Mouse (Mus musculus): ENCODE measurements around the gene Tdrd12.
"Not testable (repeated sequence)": the region's sequence is repeated elsewhere in the genome, so short reads cannot be mapped to it uniquely, and the experiment has no call there.

Tdrd12 gene

GRCm38 (mm10) chr7:35555224-35556204 is 18.0 kb upstream of the Tdrd12 start:
- peak; percentile 88 for DNase-seq (ENCODE audit: low read depth, low spot score)

DNA sequence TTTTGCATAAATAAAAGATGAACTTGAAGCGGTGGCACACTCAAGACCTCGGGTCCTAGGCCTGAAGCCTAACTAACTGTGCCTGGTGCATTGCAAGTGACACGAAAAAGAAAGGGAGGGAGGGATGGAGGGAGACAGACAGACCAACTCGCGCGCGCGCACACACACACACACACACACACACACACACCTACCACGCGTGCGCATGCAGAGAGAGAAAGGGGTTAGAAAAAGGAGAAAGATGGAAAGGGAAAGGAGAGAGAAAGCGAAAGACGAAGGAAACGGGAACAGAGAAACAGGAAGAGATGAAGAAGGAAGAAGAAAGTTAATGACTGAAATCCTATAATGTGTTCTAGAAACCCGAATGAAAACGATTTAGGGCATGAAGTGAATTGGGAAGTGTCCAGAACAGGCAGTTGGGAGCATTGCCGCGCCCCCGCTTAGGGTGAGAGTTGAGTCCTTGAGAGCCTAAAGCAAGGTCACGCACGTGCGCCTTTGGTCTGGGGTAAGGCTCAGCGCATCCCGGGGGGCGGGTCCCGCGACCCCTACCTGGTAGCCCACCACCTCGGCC is 17.1 kb upstream of the Tdrd12 start:
- peak; percentile 19 for DNase-seq (ENCODE audit: low read depth, low spot score)

DNA sequence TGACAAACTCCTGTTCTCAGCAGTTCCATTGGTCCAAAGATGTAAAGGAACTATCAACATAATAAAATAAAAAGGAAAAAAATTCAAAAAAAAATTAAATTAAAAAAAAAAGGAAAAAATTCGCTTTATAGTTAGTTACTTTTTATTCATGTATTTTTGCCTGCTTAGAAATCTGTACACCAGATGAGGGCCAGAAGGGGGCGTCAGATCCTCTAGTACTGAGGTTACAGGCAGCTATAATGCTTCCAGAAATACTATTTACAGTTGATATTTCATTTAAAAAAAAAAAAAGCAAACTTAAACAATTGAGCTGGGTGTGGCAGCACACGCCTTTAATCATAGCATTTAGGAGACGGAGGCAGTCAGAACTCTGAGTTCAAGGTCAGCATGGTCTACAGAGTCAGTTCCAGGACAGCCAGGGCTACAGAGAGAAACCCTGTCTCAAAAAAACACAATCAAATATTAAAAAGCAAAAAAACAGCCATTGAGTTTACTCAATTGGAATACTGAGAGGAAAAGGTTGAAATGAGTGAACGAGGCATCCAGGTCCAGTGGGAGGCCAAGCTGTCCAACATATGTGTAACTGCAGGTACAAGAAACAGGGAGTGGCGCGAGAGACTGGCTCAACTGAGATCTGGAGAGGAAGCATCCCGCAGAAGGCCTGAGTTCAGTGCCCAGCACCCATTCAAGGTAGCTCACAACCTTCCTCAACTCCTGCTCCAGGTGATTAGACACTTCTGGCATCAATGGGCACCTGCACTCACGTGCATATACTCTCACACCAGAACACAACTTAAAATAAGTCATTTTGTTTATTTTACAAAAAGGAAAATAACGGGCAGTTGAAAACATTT is 16.4 kb upstream of the Tdrd12 start:
- DNase-seq (ENCODE audit: low read depth, low spot score): no peak

- peak; percentile 53 for DNase-seq (ENCODE audit: low read depth, low spot score)
Measured at GRCm38 (mm10) chr7:35545881-35546280, 8.3 kb upstream of the Tdrd12 start.

DNA sequence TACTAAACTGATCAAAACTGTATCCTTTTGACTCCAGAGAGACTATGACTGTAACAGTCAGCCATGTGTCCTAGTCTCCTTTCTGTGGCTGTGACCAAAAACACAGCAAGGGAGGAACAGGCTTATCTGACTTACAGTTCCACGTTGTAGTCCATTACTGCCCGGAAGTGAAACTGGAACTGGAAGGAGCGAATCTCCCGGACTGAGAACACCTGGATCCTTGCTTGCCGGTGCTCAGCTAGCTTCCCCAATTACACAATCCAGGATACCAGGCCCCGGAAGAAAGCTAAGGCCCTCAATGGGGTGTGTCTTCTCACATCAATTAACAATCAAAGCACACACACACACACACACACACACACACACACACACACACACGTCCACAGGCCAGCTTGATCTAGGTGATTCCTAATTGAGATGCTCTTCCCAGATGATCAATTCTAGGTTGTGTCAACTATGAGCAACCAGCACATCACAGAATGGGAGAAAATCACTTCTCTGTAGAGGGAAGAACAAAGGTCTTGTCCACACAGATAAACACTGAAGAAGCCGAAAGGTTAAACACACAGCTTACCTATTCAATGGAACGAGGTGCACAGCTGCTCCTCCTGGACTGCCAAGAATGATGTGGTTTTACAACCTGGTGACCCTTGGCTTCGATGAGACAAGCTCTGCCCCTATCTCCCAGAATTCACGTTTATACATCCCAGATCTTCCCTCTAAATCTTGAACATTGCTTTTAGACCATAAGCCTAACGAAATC is 1.6 kb downstream of the Tdrd12 start:
- no peak for DNase-seq (ENCODE audit: low read depth, low spot score)

- not testable (repeated sequence) for DNase-seq (ENCODE audit: low read depth, low spot score)
Measured at GRCm38 (mm10) chr7:35530544-35530943, 7.0 kb downstream of the Tdrd12 start.

GRCm38 (mm10) chr7:35530026-35530425 is 7.5 kb downstream of the Tdrd12 start:
- DNase-seq (ENCODE audit: low read depth, low spot score): no peak

- DNase-seq (ENCODE audit: low read depth, low spot score): no peak
Measured at GRCm38 (mm10) chr7:35526795-35527194, 10.8 kb downstream of the Tdrd12 start.

- DNase-seq (ENCODE audit: low read depth, low spot score): peak; percentile 16
Measured at GRCm38 (mm10) chr7:35501995-35502394, 35.5 kb downstream of the Tdrd12 start.

GRCm38 (mm10) chr7:35497516-35497915 is 40.0 kb downstream of the Tdrd12 start:
- no peak for DNase-seq (ENCODE audit: low read depth, low spot score)

DNA sequence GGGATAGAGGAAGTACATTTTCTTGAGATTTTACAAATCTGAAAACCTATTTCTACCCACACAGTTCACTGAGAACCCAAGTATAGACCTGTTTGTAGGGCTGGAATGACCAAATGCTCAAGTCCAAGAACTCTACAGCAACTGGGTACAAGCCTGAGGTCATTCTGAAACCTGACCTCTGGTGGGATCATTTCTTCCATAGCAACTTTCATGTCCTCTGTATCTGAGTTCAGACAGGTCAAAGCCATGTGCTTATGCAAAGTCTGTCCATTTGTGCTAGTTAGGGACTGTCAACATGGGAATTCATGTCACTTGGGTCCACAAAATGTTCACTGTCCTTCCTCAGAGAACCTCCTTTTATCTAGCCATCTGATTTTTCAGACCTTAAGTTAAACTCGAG is 46.5 kb downstream of the Tdrd12 start:
- DNase-seq (ENCODE audit: low read depth, low spot score): no peak

- no peak for DNase-seq (ENCODE audit: low read depth, low spot score)
Measured at GRCm38 (mm10) chr7:35490186-35490585, 47.4 kb downstream of the Tdrd12 start.

GRCm38 (mm10) chr7:35486553-35486952 is 51.0 kb downstream of the Tdrd12 start:
- no peak for DNase-seq (ENCODE audit: low read depth, low spot score)

- DNase-seq (ENCODE audit: low read depth, low spot score): no peak
Measured at GRCm38 (mm10) chr7:35485126-35485525, 52.4 kb downstream of the Tdrd12 start.

- no peak for DNase-seq (ENCODE audit: low read depth, low spot score)
Measured at GRCm38 (mm10) chr7:35476457-35476856, 61.1 kb downstream of the Tdrd12 start.

GRCm38 (mm10) chr7:35470794-35471193 is 66.8 kb downstream of the Tdrd12 start:
- DNase-seq (ENCODE audit: low read depth, low spot score): no peak

- no peak for DNase-seq (ENCODE audit: low read depth, low spot score)
Measured at GRCm38 (mm10) chr7:35467856-35468255, 69.7 kb downstream of the Tdrd12 start.

- DNase-seq (ENCODE audit: low read depth, low spot score): no peak
Measured at GRCm38 (mm10) chr7:35465027-35465426, 72.5 kb downstream of the Tdrd12 start.

- no peak for DNase-seq (ENCODE audit: low read depth, low spot score)
Measured at GRCm38 (mm10) chr7:35460971-35461370, 76.6 kb downstream of the Tdrd12 start.

DNA sequence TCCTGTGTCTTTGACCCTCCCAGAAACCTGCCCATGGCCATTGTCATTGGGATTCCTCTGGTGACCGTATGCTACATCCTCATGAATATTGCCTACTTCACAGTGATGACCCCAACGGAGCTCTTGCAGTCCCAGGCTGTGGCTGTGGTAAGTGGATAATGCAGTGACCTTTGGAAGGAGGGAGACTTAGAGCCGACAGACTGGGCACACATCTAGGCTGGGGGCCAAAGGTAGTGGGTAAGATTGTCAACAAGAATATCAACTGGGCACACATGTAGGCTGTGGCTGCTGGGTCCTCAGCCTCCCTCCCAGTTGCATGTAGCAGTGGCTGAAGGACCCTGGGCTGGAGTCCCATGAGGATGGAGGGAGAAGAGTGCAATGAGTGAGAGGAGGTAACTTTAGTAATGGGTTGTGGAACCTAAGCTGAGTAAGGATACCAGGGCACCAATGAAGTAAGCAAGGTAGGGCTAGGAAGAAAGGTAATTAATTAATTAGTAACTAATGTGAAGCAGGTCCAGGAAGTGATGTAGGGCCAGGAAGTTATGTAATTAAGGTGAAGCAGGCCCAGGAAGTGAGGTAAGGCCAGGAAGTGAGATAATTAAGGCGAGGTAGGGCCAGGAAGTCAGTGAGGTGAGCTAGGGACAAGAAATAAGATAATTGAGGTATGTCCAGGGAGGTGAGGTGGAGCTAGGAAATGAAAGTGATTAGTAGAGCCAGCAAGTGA is 81.3 kb downstream of the Tdrd12 start:
- DNase-seq (ENCODE audit: low read depth, low spot score): no peak

- DNase-seq (ENCODE audit: low read depth, low spot score): no peak
Measured at GRCm38 (mm10) chr7:35448867-35449266, 88.7 kb downstream of the Tdrd12 start.

Data from retina, postnatal 7 days (tissue).